Mouse (Mus musculus) limb, embryonic 14.5 days (tissue): ENCODE results near the gene Chid1. TPM values are rescaled to one million over a fixed set of nuclear protein-coding genes. Genes with fewer than 3 reads are reported as not detected.

ENCODE experiments used
- ATAC-seq: fragments of 200-750 bp; cut with Nextera tagmentation; 2 replicates; pipeline ENCODE4 v1.8.0; 2017; ENCODE audit warnings: low read depth, moderate number of reproducible peaks, moderate TSS enrichment; ENCODE audit not compliant: low FRiP score
- DNase-seq: peaks from one replicate; pipeline ENCODE4 v3.0.0-alpha.2; 2015; ENCODE audit warnings: low spot score
- H3K27ac ChIP-seq: fragments of 300-500 bp; sonication (generic); replicated peaks from 2 replicates; pipeline ENCODE4 v1.5.1; 2014; ENCODE audit warnings: low read depth, mild to moderate bottlenecking, low read length, moderate library complexity, mixed read lengths
- H3K27me3 ChIP-seq: fragments of 300-500 bp; sonication (generic); 2 replicates; pipeline ENCODE4 v1.6.1; 2014; ENCODE audit warnings: low read length, mixed read lengths; ENCODE audit not compliant: control insufficient read depth, insufficient read depth
- H3K36me3 ChIP-seq: fragments of 300-500 bp; sonication (generic); 2 replicates; pipeline ENCODE4 v1.6.1; 2014; ENCODE audit warnings: mild to moderate bottlenecking, low read length, moderate library complexity, mixed read lengths; ENCODE audit not compliant: control insufficient read depth, insufficient read depth
- H3K4me1 ChIP-seq: fragments of 300-500 bp; sonication (generic); 2 replicates; pipeline ENCODE4 v1.6.1; 2014; ENCODE audit warnings: antibody characterized with exemption, low read length, mixed read lengths; ENCODE audit not compliant: control insufficient read depth, insufficient read depth
- H3K4me2 ChIP-seq: fragments of 300-500 bp; sonication (generic); replicated peaks from 2 replicates; pipeline ENCODE4 v1.6.1; 2014; ENCODE audit warnings: low read depth, mild to moderate bottlenecking, low read length, moderate library complexity; ENCODE audit not compliant: severe bottlenecking
- H3K4me3 ChIP-seq: fragments of 300-500 bp; sonication (generic); replicated peaks from 2 replicates; pipeline ENCODE4 v1.5.1; 2014; ENCODE audit warnings: low read length
- H3K9ac ChIP-seq: fragments of 300-500 bp; sonication (generic); 2 replicates; pipeline ENCODE4 v1.6.1; 2014; ENCODE audit warnings: mild to moderate bottlenecking, low read depth, low read length, moderate library complexity; ENCODE audit not compliant: severe bottlenecking
- H3K9me3 ChIP-seq: fragments of 300-500 bp; sonication (generic); 2 replicates; pipeline ENCODE4 v1.6.1; 2016; ENCODE audit warnings: low read length; ENCODE audit not compliant: control insufficient read depth
- POLR2A ChIP-seq: fragments of 200-500 bp; IDR thresholded peaks from 2 replicates; pipeline ENCODE4 v1.8.0; 2012; ENCODE audit warnings: inconsistent platforms, mild to moderate bottlenecking, moderate library complexity, borderline replicate concordance; ENCODE audit not compliant: insufficient read depth, insufficient read length; ENCODE audit errors: extremely low read depth
- WGBS: fragments of 180-500 bp; shearing (Covaris S2); extraction: QIAGEN DNeasy Blood & Tissue Kit; methylation state at CpG from one replicate; pipeline ENCODE4 v1.1.7; 2014; 5-methylcytosine and 5-hydroxymethylcytosine counted together
- polyA plus RNA-seq, 2 experiments: library from polyadenylated mRNA; depleted of rRNA in 1 of 2; stranded (reverse) in 1 of 2; unstranded in 1 of 2; fragments of >200 nt; fragmentation: Nextera tagmentation in 1 of 2; extraction: Ambion mirVana in 1 of 2; gene quantifications; 2 replicates each; pipeline versions ENCODE4 v1.2.1 to v1.2.3; 2012 to 2014

Chid1 gene
- polyA plus RNA-seq, 2 experiments, result 41.8 to 43.5 TPM

DNA sequence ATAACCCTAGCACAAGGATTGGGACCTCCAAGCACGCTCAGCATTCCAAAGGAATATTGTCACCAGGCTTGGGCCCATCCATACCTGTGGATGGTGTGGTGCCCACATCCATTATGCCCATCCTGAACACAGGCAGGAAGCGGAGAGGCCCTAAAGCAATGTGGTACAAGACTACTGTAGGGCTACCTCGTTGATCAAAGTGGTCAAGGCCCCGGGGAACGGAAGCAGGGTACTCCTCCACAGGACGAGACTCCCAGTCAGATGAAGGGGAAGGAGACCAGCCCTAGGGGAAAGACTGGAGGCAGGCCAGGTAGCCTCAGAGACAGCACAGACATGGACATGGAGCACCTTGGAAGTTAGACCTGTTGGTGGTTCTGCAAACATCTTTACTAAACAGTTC is 66.9 kb downstream of the Chid1 start:
- H3K4me3 ChIP-seq, result no peak overlapping the region
- H3K4me2 ChIP-seq, result no peak overlapping the region
- H3K27me3 ChIP-seq, result no peaks in the 10 kb centered on the region
- H3K27ac ChIP-seq, result no peak overlapping the region
- H3K4me1 ChIP-seq, result peaks cover 51% of the 10 kb centered on the region
- H3K36me3 ChIP-seq, result peaks cover 38% of the 10 kb centered on the region
- H3K9ac ChIP-seq, result no peak overlapping the region
- TF ChIP-seq POLR2A, result no peak
- ATAC-seq (no peak), DNase-seq (no peak)
- no peaks in the 10 kb centered on the region for H3K9me3 ChIP-seq
- WGBS, result 87% methylated on average over 6 of the region's 6 CpGs

DNA sequence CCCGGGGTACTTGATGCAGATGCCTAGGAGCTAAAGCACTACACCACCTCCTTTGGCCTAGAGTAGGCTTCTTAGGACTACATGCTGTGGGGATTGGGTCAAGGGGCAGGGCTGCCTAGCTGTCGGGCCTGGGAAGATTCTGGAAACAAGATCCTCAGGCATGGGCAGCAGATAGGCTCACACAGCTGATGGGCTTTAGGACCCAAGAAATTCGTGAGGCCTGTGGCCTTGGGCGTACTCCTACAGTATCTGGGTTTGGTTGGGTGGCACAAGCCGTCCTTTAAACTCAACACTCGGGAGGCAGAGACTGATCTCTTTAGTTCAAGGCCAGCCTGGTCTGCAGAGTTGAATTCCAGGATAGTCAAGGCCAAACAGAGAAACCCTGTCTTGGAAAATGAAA is 67.4 kb downstream of the Chid1 start:
- H3K27me3 ChIP-seq, result no peaks in the 10 kb centered on the region
- peaks cover 38% of the 10 kb centered on the region for H3K36me3 ChIP-seq
- DNase-seq (no peak), ATAC-seq (no peak)
- H3K9ac ChIP-seq, result no peak overlapping the region
- H3K4me3 ChIP-seq, result no peak overlapping the region
- no peak overlapping the region for H3K27ac ChIP-seq
- no peak for TF ChIP-seq POLR2A
- H3K9me3 ChIP-seq, result no peaks in the 10 kb centered on the region
- H3K4me1 ChIP-seq, result peaks cover 46% of the 10 kb centered on the region
- H3K4me2 ChIP-seq, result no peak overlapping the region
- WGBS, result 91% methylated on average over 6 of the region's 6 CpGs

- no peak overlapping the region for H3K27ac ChIP-seq
- H3K36me3 ChIP-seq, result peaks cover 38% of the 10 kb centered on the region
- H3K4me3 ChIP-seq, result no peak overlapping the region
- no peak overlapping the region for H3K9ac ChIP-seq
- peaks cover 42% of the 10 kb centered on the region for H3K4me1 ChIP-seq
- H3K27me3 ChIP-seq, result no peaks in the 10 kb centered on the region
- TF ChIP-seq POLR2A, result no peak
- no peak for ATAC-seq
- H3K9me3 ChIP-seq, result no peaks in the 10 kb centered on the region
- no peak for DNase-seq
- 77% methylated on average over 1 of the region's 1 CpGs for WGBS
- no peak overlapping the region for H3K4me2 ChIP-seq
Observed at GRCm38 (mm10) chr7:141471236-141471635, 68.4 kb downstream of the Chid1 start.

- Histone ChIP-seq H3K27ac (no peak overlapping the region), H3K36me3 (peaks cover 38% of the 10 kb centered on the region), H3K9ac (no peak overlapping the region), H3K4me3 (no peak overlapping the region), H3K4me1 (peaks cover 41% of the 10 kb centered on the region), H3K9me3 (no peaks in the 10 kb centered on the region), H3K4me2 (no peak overlapping the region), H3K27me3 (no peaks in the 10 kb centered on the region)
- ATAC-seq, result no peak
- no peak for TF ChIP-seq POLR2A
- DNase-seq, result no peak
- WGBS, result 98% methylated on average over 10 of the region's 10 CpGs
Observed at GRCm38 (mm10) chr7:141470637-141470944, 69.1 kb downstream of the Chid1 start.

DNA sequence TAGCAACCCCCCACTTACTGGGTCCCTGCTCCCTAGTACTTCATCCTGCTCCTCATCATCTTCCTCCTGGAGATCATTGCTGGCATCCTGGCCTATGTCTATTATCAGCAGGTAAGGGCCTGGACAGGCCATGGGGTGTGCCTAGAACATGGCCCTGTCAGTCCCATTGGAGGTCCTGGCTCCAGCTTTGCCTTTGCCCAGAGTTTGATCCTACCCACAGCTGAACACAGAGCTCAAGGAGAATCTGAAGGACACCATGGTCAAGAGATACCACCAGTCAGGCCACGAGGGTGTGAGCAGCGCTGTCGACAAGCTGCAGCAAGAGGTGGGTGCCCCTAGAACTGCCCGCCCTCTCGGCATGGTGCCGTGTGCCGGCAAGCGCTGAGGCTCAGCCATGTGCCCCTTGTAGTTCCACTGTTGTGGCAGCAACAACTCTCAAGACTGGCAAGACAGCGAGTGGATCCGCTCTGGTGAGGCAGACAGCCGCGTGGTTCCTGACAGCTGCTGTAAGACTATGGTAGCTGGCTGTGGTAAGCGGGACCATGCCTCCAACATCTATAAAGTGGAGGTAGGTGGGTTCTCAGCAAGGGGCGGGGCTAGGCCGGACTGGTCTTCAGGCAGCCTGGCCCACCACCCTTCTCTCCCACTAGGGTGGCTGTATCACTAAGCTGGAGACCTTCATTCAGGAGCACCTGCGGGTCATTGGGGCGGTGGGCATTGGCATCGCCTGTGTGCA is 69.6 kb downstream of the Chid1 start:
- 88% methylated on average over 18 of the region's 18 CpGs for WGBS
- no peaks in the 10 kb centered on the region for H3K9me3 ChIP-seq
- no peak for DNase-seq
- TF ChIP-seq POLR2A, result no peak
- H3K36me3 ChIP-seq, result peaks cover 38% of the 10 kb centered on the region
- no peak overlapping the region for H3K27ac ChIP-seq
- H3K27me3 ChIP-seq, result peaks cover 1% of the 10 kb centered on the region; the same call in 1 of the 2 replicates
- no peak for ATAC-seq
- no peak overlapping the region for H3K4me3 ChIP-seq
- H3K4me1 ChIP-seq, result peaks cover 46% of the 10 kb centered on the region
- H3K4me2 ChIP-seq, result no peak overlapping the region
- H3K9ac ChIP-seq, result no peak overlapping the region
